Mouse (Mus musculus) MEL (cell line): ENCODE measurements around the gene Col11a2. TPM values are rescaled to one million over a fixed set of nuclear protein-coding genes. Genes with fewer than 3 reads are reported as not detected.

Experiments used
- DNase-seq: peaks from one replicate; pipeline ENCODE4 v3.0.0; 2011; ENCODE audit warnings: low read depth, low spot score
- H3K27ac ChIP-seq: 2 replicates; pipeline ENCODE4 v1.5.1; 2012; ENCODE audit warnings: low read depth, mild to moderate bottlenecking, control low read depth, low read length, moderate library complexity; ENCODE audit not compliant: control insufficient read depth
- H3K27me3 ChIP-seq, 2 experiments: fragments of 150-350 bp in 1 of 2; sonication (generic) in 1 of 2; 2 replicates each; pipeline ENCODE4 v1.6.1; 2012; ENCODE audit warnings: low read length in 2 of 2, mild to moderate bottlenecking in 2 of 2, improper control_type of control experiment in 1 of 2, moderate library complexity in 1 of 2; ENCODE audit not compliant: insufficient read depth in 2 of 2, control insufficient read depth in 1 of 2
- H3K36me3 ChIP-seq, 2 experiments: 2 replicates each; pipeline ENCODE4 v1.6.1; 2012 to 2014; ENCODE audit warnings: low read length in 2 of 2, improper control_type of control experiment in 1 of 2, inconsistent platforms in 1 of 2, mild to moderate bottlenecking in 1 of 2; ENCODE audit not compliant: insufficient read depth in 2 of 2, control insufficient read depth in 1 of 2
- H3K4me1 ChIP-seq, 2 experiments: fragments of 150-350 bp in 1 of 2; sonication (generic) in 1 of 2; 2 replicates each; pipeline ENCODE4 v1.6.1; 2012; ENCODE audit warnings: low read length in 2 of 2, improper control_type of control experiment in 1 of 2, mild to moderate bottlenecking in 1 of 2; ENCODE audit not compliant: insufficient read depth in 2 of 2, control insufficient read depth in 1 of 2
- H3K4me3 ChIP-seq, 2 experiments: fragments of 150-350 bp in 1 of 2; sonication (generic) in 1 of 2; 2 replicates each; pipeline ENCODE4 v1.5.1; 2012; ENCODE audit warnings: low read depth in 2 of 2, low read length in 2 of 2, mild to moderate bottlenecking in 2 of 2, moderate library complexity in 2 of 2, control low read depth in 1 of 2, improper control_type of control experiment in 1 of 2; ENCODE audit not compliant: control insufficient read depth in 1 of 2, insufficient read depth in 1 of 2
- H3K79me2 ChIP-seq: 2 replicates; pipeline ENCODE4 v1.6.1; 2012; ENCODE audit warnings: mild to moderate bottlenecking, low read length, moderate library complexity; ENCODE audit not compliant: control insufficient read depth, poor library complexity, insufficient read depth
- H3K9ac ChIP-seq: 2 replicates; pipeline ENCODE4 v1.6.1; 2012; ENCODE audit warnings: low read depth, mild to moderate bottlenecking, control low read depth, low read length, moderate library complexity; ENCODE audit not compliant: control insufficient read depth, poor library complexity, severe bottlenecking
- H3K9me3 ChIP-seq: fragments of 150-350 bp; sonication (generic); replicated peaks from 2 replicates; pipeline ENCODE4 v1.6.1; 2012; ENCODE audit warnings: mild to moderate bottlenecking, low read length, improper control_type of control experiment, moderate library complexity; ENCODE audit not compliant: insufficient read depth
- BHLHE40 ChIP-seq: IDR thresholded peaks from 2 replicates; pipeline ENCODE4 v1.6.1; 2012; ENCODE audit warnings: low read depth, mild to moderate bottlenecking, inconsistent platforms, low read length, improper control_type of control experiment, borderline replicate concordance
- CTCF ChIP-seq, 3 experiments: IDR thresholded peaks in 2 of 3; conservative IDR thresholded peaks in 1 of 3; 2 replicates each; pipeline ENCODE4 v1.5.1; 2011 to 2012; ENCODE audit warnings: low read length in 3 of 3, low read depth in 2 of 3, mild to moderate bottlenecking in 2 of 3, improper control_type of control experiment in 1 of 3, inconsistent platforms in 1 of 3, mixed read lengths in 1 of 3, moderate library complexity in 1 of 3; ENCODE audit not compliant: control insufficient read depth in 1 of 3, insufficient read depth in 1 of 3, poor library complexity in 1 of 3, severe bottlenecking in 1 of 3
- GATA1 ChIP-seq: IDR thresholded peaks from 2 replicates; pipeline ENCODE4 v1.6.1; 2011; ENCODE audit warnings: low read depth, low read length, improper control_type of control experiment
- HCFC1 ChIP-seq: IDR thresholded peaks from 2 replicates; pipeline ENCODE4 v1.6.1; 2012; ENCODE audit warnings: low read depth, mild to moderate bottlenecking, inconsistent platforms, low read length, improper control_type of control experiment, moderate library complexity
- MAX ChIP-seq: IDR thresholded peaks from 2 replicates; pipeline ENCODE4 v1.6.1; 2011; ENCODE audit warnings: low read length, improper control_type of control experiment
- MAZ ChIP-seq: IDR thresholded peaks from 2 replicates; pipeline ENCODE4 v1.6.1; 2012; ENCODE audit warnings: low read depth, mild to moderate bottlenecking, inconsistent platforms, low read length, improper control_type of control experiment
- MXI1 ChIP-seq: IDR thresholded peaks from 2 replicates; pipeline ENCODE4 v1.6.1; 2011; ENCODE audit warnings: mild to moderate bottlenecking, low read depth, low read length, improper control_type of control experiment
- NELFE ChIP-seq: IDR thresholded peaks from 2 replicates; pipeline ENCODE4 v1.6.1; 2011; ENCODE audit warnings: low read depth, low read length, improper control_type of control experiment
- POLR2A ChIP-seq, 2 experiments: IDR thresholded peaks; 2 replicates each; pipeline ENCODE4 v1.6.1; 2011 to 2012; ENCODE audit warnings: low read length in 2 of 2, mild to moderate bottlenecking in 2 of 2, control low read depth in 1 of 2, improper control_type of control experiment in 1 of 2, low read depth in 1 of 2, moderate library complexity in 1 of 2; ENCODE audit not compliant: control insufficient read depth in 1 of 2, insufficient read depth in 1 of 2, poor library complexity in 1 of 2
- POLR2AphosphoS2 ChIP-seq: IDR thresholded peaks from 2 replicates; pipeline ENCODE4 v1.6.1; 2011; ENCODE audit warnings: low read length, improper control_type of control experiment
- RAD21 ChIP-seq: IDR thresholded peaks from 2 replicates; pipeline ENCODE4 v1.6.1; 2011; ENCODE audit warnings: mild to moderate bottlenecking, low read depth, low read length, improper control_type of control experiment
- SIN3A ChIP-seq: IDR thresholded peaks from 2 replicates; pipeline ENCODE4 v1.6.1; 2012; ENCODE audit warnings: low read length, improper control_type of control experiment, inconsistent platforms
- TBP ChIP-seq: IDR thresholded peaks from 2 replicates; pipeline ENCODE4 v1.8.0; 2011; ENCODE audit warnings: low read depth, low read length, improper control_type of control experiment
- UBTF ChIP-seq: IDR thresholded peaks from 2 replicates; pipeline ENCODE4 v1.6.1; 2012; ENCODE audit warnings: low read depth, mild to moderate bottlenecking, inconsistent platforms, low read length, improper control_type of control experiment, moderate library complexity, borderline replicate concordance; ENCODE audit not compliant: insufficient read depth
- USF1 ChIP-seq: IDR thresholded peaks from 2 replicates; pipeline ENCODE4 v1.6.1; 2014; ENCODE audit warnings: low read depth, mild to moderate bottlenecking, inconsistent platforms, low read length, improper control_type of control experiment, moderate library complexity
- ZMIZ1 ChIP-seq: IDR thresholded peaks from 2 replicates; pipeline ENCODE4 v1.6.1; 2012; ENCODE audit warnings: low read depth, mild to moderate bottlenecking, inconsistent platforms, low read length, improper control_type of control experiment, moderate library complexity
- polyA plus RNA-seq, 2 experiments: library from polyadenylated mRNA; stranded (reverse) in 1 of 2; unstranded in 1 of 2; fragments of >175 nt in 1 of 2; fragments of >200 nt in 1 of 2; gene quantifications; 2 replicates each; pipeline versions ENCODE4 v1.2.1 to v1.2.4; 2012; ENCODE audit warnings: low replicate concordance in 2 of 2, low read depth in 1 of 2; ENCODE audit not compliant: insufficient read length in 2 of 2, insufficient read depth in 1 of 2, missing spikeins in 1 of 2
- total RNA-seq: library from RNA; depleted of rRNA; stranded (reverse); fragments of 300-350 nt; gene quantifications from 2 replicates; pipeline ENCODE4 v1.2.3, GENCODE M21; 2012

Gene Col11a2
- total and polyA plus RNA-seq, 3 experiments: 4.6 to 14.5 TPM; not detected in 1

- Histone ChIP-seq H3K4me1 (peaks cover 0 to 32% of the 10 kb centered on the region in 2 experiments; a peak in 2 of 4 replicates), H3K9me3 (no peaks in the 10 kb centered on the region), H3K27ac (peak within 1 kb of the TSS; percentile 68)
These were observed 11.5 kb upstream of the Col11a2 start, which contains the start of gene H2-Ke6 for GRCm38 (mm10) chr17:34027656-34028223. Gene H2-Ke6 (minus strand): TSS chr17:34028060.

GRCm38 (mm10) chr17:34028501-34029149 is 10.6 kb upstream of the Col11a2 start:
- H3K36me3 ChIP-seq: peaks cover 3 to 21% of the 10 kb centered on the region in 2 experiments; a peak in 3 of 4 replicates
- H3K27ac ChIP-seq: no peak overlapping the region
- DNase-seq: no peak
- H3K9ac ChIP-seq: no peak overlapping the region
- H3K9me3 ChIP-seq: no peaks in the 10 kb centered on the region
- H3K79me2 ChIP-seq: peaks cover 50% of the 10 kb centered on the region
- TF ChIP-seq MAX: no peak
- no peak for TF ChIP-seq GATA1
- H3K27me3 ChIP-seq: no peaks in the 10 kb centered on the region
- H3K4me1 ChIP-seq: peaks cover 2 to 37% of the 10 kb centered on the region in 2 experiments; a peak in 3 of 4 replicates
- no peak overlapping the region for H3K4me3 ChIP-seq

More at GRCm38 (mm10) chr17:34027656-34028223, 11.5 kb upstream of the Col11a2 start, which contains the start of gene H2-Ke6:
- Histone ChIP-seq H3K4me3 (peak within 1 kb of the TSS; percentile 80 to 92), H3K36me3 (peaks cover 3 to 15% of the 10 kb centered on the region in 2 experiments; a peak in 3 of 4 replicates), H3K9ac (peak within 1 kb of the TSS; percentile 92), H3K27me3 (no peaks in the 10 kb centered on the region), H3K79me2 (peaks cover 45% of the 10 kb centered on the region)
- TF ChIP-seq HCFC1 (peak; percentile 70), NELFE (peak; percentile 61), POLR2A (IDR thresholded peaks at IDR 0.05; ENCODE audit: control insufficient read depth in 1 of 2, insufficient read depth in 1 of 2, low read depth in 1 of 2, low read length in 2 of 2, poor library complexity in 1 of 2) (peak; percentile 79 to 86), POLR2AphosphoS2 (peak; percentile 96), RAD21 (no peak), ZMIZ1 (peak; percentile 58; the same call in 1 of the 2 replicates), SIN3A (no peak; the same call in 1 of the 2 replicates), CTCF (IDR thresholded peaks at IDR 0.05 in 2 of 3, conservative IDR thresholded peaks at IDR 0.05 in 1 of 3; ENCODE audit: control insufficient read depth in 1 of 3, insufficient read depth in 1 of 3, low read depth in 2 of 3, low read length in 3 of 3, poor library complexity in 1 of 3, severe bottlenecking in 1 of 3) (peak in 2 of 3 experiments; percentile 6 to 35; a peak in 3 of 6 replicates), MAZ (0 out of 2 replicates have a peak, but pooled peaks have one; percentile 50), UBTF (peak; percentile 69; the same call in 1 of the 2 replicates), TBP (peak; percentile 74; the same call in 1 of the 2 replicates), MXI1 (peak; percentile 26; the same call in 1 of the 2 replicates), USF1 (peak; percentile 58), BHLHE40 (no peak)
- peak; percentile 96 for DNase-seq
